Mouse (Mus musculus) hindbrain, embryonic 10.5 days (tissue): ENCODE data around the gene Tssk4. TPM values are rescaled to one million over a fixed set of nuclear protein-coding genes. Genes with fewer than 3 reads are reported as not detected.

Source experiments
- DNase-seq: peaks from one replicate; pipeline ENCODE4 v3.0.0-alpha.2; 2017; ENCODE audit warnings: low spot score
- H3K27ac ChIP-seq: fragments of 300-500 bp; sonication (generic); 2 replicates; pipeline ENCODE4 v1.5.1; 2016; ENCODE audit warnings: mild to moderate bottlenecking, moderate library complexity
- H3K27me3 ChIP-seq: fragments of 300-500 bp; sonication (generic); 2 replicates; pipeline ENCODE4 v1.6.1; 2016; ENCODE audit warnings: mild to moderate bottlenecking; ENCODE audit not compliant: poor library complexity, insufficient read depth, severe bottlenecking
- H3K36me3 ChIP-seq: fragments of 300-500 bp; sonication (generic); 2 replicates; pipeline ENCODE4 v1.6.1; 2016; ENCODE audit warnings: mild to moderate bottlenecking, moderate library complexity
- H3K4me1 ChIP-seq: fragments of 300-500 bp; sonication (generic); replicated peaks from 2 replicates; pipeline ENCODE4 v1.6.1; 2016; ENCODE audit warnings: mild to moderate bottlenecking
- H3K4me3 ChIP-seq: fragments of 300-500 bp; sonication (generic); 2 replicates; pipeline ENCODE4 v1.5.1; 2016; ENCODE audit warnings: mild to moderate bottlenecking, moderate library complexity
- H3K9me3 ChIP-seq: fragments of 300-500 bp; sonication (generic); 2 replicates; pipeline ENCODE4 v1.6.1; 2016; ENCODE audit warnings: mild to moderate bottlenecking, moderate library complexity
- WGBS: fragments of 180-500 bp; shearing (Covaris S2); methylation state at CpG from one replicate; pipeline ENCODE4 v1.1.7; 2016; 5-methylcytosine and 5-hydroxymethylcytosine counted together
- polyA plus RNA-seq: library from polyadenylated mRNA; unstranded; fragments of >200 nt; fragmentation: Nextera tagmentation; extraction: Ambion mirVana; gene quantifications from 2 replicates; pipeline ENCODE4 v1.2.1, GENCODE M21; 2016

The Tssk4 gene
- polyA plus RNA-seq, 1 experiment from 2014 or later: 0.97 TPM

DNA sequence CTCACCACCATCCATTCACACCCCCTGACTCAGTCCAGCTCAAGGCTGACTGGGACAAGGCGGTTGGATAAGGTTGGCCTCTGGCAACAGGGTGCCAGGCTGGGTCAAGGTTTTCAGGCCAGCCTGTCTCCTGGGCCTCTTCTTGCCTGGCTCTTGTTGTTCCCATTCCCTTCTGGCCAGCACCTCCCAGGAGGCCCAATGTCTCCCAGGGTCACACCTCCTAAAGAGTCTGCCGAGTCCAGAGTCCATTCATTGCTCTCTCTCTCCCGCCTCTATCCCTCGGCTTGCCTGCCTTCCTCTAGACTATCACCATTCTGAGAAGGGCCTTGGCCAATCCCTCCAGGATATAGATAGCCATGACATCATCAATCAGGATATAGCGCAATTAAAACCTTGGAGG is 8.0 kb downstream of the Tssk4 start:
- Histone ChIP-seq H3K36me3 (peaks cover 44% of the 10 kb centered on the region), H3K4me1 (peaks cover 12% of the 10 kb centered on the region), H3K27me3 (no peaks in the 10 kb centered on the region), H3K4me3 (no peak overlapping the region), H3K27ac (no peak overlapping the region), H3K9me3 (no peaks in the 10 kb centered on the region)
- DNase-seq: no peak
- 89% methylated on average over 5 of the region's 5 CpGs for WGBS

DNA sequence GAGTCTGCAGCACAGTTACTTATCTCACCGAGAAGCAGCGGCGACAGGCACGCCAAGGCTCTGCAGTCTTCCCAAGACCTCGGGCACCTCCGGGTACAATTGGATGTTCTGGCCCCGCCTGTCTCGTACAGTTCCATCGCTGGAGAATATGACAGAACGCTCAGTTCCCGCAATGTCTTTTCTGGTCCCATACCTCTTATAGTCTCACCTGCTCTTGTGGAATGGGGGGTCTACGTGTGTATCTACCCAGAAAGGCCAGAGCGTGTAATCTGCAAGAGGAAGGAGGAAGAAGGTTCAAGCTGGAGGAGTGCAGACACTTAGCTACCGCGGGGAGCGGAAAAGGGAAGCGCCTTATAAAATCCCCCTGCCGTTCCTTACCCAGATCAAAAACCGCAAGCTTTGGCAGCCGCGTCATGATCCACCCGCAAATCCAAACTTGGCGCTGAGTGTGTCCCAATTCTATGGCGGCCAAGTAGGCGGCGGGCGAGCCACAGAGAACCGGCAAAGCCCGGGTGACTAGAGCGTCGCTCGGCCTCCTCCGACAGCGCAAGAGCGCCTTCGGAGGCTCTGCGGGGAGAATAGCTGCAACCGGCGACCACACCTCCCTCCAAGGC is 10.1 kb downstream of the Tssk4 start, which contains the start of gene Mdp1:
Gene Mdp1, minus strand, starts transcription at position 549 of the 614 bp plus-strand sequence.
- H3K36me3 ChIP-seq: peaks cover 54% of the 10 kb centered on the region
- no peaks in the 10 kb centered on the region for H3K9me3 ChIP-seq
- H3K27ac ChIP-seq: peak within 1 kb of the TSS; percentile 89

DNA sequence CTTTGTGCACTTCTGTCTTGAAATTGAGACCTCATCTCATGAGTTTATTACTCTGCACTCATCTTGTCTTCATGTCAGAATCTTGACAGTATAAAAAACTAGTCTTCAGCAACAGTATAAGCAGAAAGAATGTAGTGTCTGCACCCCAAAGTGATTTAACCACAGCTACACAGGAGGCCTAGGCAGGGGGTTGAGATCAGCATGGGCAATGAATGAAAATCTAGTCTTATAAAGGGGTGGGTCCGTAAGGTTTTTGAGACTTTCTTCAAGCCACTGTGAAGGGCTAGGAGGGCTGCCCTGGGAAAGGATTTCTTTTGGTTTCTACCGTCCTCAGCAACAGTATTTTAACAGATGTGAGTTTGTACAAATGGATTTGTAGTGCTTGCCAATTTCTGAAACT is 10.7 kb downstream of the Tssk4 start:
- Histone ChIP-seq H3K4me1 (peaks cover 12% of the 10 kb centered on the region), H3K27me3 (no peaks in the 10 kb centered on the region), H3K27ac (0 out of 2 replicates have a peak overlapping the region, but pooled peaks have one; percentile 89), H3K36me3 (peaks cover 56% of the 10 kb centered on the region), H3K9me3 (no peaks in the 10 kb centered on the region), H3K4me3 (peak overlapping the region; percentile 80)
- 44% methylated on average over 2 of the region's 2 CpGs for WGBS
- DNase-seq: no peak

More for the DNA sequence above, 10.1 kb downstream of the Tssk4 start, which contains the start of gene Mdp1:
- DNase-seq: peak; percentile 83
- WGBS: under 1% methylated on average over 39 of the region's 39 CpGs
- H3K27me3 ChIP-seq: no peaks in the 10 kb centered on the region
- H3K4me3 ChIP-seq: peak within 1 kb of the TSS; percentile 80
- H3K4me1 ChIP-seq: peaks cover 12% of the 10 kb centered on the region

DNA sequence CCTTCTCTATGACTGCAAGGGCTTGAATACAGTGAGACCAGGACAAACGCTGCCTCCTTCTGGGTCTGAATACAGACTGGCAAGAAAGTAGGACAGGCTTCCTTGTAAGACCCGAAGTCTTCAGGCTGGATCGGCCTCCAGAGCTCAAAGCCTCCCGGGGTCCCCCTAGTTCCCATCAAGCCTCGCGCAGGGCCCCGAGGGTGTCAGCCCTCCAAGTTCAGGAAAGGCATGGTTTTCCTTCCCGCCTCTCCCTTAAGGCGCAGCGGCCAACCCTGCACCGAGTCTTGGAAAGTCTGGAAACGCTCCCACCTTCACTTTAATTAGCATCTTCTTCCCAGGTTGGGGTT is 21.5 kb downstream of the Tssk4 start:
- H3K4me3 ChIP-seq: peak overlapping the region; percentile 74

DNA sequence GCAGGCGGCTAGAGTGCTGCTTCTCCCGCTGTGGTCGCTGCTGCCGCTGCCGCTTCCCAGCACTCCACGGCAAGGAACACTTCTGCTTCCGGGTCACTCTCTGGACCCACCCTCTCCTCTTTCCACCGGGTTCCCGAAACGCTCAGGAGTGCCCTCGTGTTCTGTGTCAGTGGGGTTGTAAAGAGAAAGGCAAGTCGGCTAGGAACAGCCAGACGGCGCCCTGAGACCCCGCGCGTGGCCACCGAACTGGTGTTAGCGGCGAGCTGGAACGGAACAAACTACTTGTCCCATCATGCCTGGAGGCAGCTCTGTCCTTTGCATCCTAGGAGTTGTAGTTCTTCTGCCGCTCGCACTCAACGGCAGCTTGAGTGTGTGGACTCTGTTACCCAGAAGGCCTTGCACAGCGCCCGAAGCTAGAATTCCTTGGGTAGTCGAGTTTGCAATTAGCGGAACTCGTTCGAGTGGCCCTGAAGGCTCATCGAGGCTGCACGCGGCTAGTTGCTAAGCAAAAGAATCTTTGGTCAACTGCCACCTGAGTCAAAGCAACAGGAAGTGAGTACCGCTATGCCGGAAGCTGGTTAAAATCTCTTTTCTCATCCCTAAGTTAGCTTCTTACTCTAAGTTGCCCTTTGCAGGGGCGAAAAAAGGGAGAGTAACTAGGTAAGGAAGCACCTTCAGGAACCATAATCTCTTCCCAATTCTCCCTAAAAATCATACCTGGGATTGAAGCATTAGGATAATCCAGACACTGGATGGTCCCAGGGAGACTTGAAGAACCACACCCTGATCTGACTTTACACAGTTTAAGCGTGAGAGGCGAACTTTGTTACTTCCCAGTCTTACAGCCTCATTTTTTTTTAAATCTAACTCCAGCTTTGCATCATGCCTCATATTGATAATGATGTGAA is 22.1 kb downstream of the Tssk4 start, which contains the start of the genes Gmpr2 and Nedd8:
Gene Gmpr2, plus strand, starts transcription at position 109 of the 908 bp plus-strand sequence.
Gene Nedd8, minus strand, starts transcription at position 292 of the 908 bp plus-strand sequence.
- Histone ChIP-seq H3K27ac (peak within 1 kb of the TSS; percentile 96), H3K27me3 (no peaks in the 10 kb centered on the region), H3K4me3 (peak within 1 kb of the TSS; percentile 74), H3K36me3 (peaks cover 38% of the 10 kb centered on the region), H3K4me1 (peaks cover 21% of the 10 kb centered on the region), H3K9me3 (no peaks in the 10 kb centered on the region)
- DNase-seq: peak; percentile 92
- WGBS: 1% methylated on average over 38 of the region's 38 CpGs

More for the DNA sequence above, 21.5 kb downstream of the Tssk4 start:
- peaks cover 37% of the 10 kb centered on the region for H3K36me3 ChIP-seq
- no peak for DNase-seq
- H3K27me3 ChIP-seq: no peaks in the 10 kb centered on the region
- H3K27ac ChIP-seq: peak overlapping the region; percentile 96
- no peaks in the 10 kb centered on the region for H3K9me3 ChIP-seq
- peaks cover 21% of the 10 kb centered on the region for H3K4me1 ChIP-seq
- WGBS: 0% methylated on average over 12 of the region's 12 CpGs

DNA sequence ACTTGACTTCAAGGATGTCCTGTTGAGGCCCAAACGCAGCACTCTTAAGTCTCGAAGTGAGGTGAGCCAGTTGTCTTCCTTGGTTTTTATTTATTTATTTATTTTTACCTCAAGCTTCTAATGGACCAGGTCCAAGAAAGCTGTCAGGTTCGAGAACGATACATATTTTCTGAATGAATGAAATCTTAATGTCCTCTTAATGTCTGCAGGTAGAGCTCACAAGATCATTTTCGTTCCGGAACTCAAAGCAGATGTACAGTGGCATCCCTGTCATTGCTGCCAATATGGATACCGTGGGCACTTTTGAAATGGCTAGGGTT is 22.7 kb downstream of the Tssk4 start:
- Histone ChIP-seq H3K9me3 (no peaks in the 10 kb centered on the region), H3K27ac (peak overlapping the region; percentile 96; the same call in 1 of the 2 replicates), H3K27me3 (no peaks in the 10 kb centered on the region), H3K36me3 (peaks cover 44% of the 10 kb centered on the region), H3K4me3 (peak overlapping the region; percentile 74), H3K4me1 (peaks cover 21% of the 10 kb centered on the region)
- no peak for DNase-seq
- WGBS: 79% methylated on average over 7 of the region's 7 CpGs

DNA sequence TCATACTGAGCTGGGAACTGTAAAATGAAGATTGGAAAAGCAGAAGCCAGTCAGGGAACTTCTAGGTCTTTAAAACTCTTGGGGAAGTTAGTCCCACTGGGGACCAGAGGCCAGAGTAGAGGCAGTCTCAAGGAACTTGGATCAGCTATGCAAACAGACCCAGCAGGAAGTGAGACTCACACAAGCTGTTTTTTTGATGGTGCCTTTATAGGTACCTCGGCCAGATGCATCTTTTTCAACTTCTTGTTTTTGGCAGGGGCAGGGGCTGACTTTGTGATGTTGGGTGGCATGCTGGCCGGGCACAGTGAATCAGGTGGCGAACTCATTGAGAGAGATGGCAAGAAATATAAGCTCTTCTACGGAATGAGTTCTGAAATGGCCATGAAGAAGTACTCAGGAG is 27.6 kb downstream of the Tssk4 start:
- H3K27me3 ChIP-seq: no peaks in the 10 kb centered on the region

DNA sequence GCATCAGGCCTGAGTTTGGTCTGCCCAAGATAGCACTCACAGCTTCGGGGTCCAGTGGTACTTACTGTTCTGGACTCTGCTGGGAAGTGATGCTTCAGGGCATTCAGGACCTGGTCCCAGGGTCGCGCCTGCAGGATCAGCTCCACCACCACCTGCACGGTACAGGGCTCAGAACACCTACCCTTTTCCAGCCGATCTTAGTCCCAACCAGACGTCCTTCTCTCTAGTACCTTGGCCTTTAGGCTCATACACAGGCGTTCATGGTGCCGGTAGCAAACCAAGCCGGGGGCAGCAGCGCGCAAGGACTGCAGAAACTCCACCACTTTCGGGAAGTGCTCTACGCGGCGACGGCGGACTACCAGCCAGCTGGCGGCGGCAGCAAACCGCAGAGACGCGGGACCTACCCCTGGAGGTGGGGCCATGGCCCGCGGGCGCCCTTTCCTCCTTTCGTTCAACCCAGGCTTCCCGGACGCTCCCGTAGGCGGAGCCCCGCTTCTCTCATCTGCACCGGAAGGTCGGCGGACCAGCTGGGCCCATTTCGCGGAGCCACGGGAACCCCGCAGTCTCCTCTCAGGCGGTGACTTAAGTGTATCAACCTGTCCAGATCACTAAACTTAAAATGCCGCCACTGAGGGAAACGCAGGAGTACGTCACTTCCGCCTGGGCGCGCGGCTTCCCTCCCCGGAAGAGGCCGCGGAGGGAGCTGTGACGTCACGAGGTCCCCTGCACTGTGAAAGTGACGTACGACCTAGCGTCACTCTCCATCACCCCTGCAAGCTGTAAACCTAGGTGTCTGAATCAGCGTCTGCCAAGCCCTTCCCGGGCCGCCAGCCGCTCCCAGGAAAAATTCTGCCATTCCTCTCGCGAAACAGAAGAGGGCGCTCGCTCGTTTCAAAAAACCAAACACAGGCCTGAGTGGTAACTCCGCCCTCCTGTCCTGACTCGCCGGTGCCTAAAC is 31.5 kb downstream of the Tssk4 start, which contains the start of gene Tinf2:
Gene Tinf2, minus strand, starts transcription at position 661 of the 958 bp plus-strand sequence.
- Histone ChIP-seq H3K9me3 (no peaks in the 10 kb centered on the region), H3K27ac (peak within 1 kb of the TSS; percentile 93), H3K4me1 (peaks cover 13% of the 10 kb centered on the region), H3K27me3 (no peaks in the 10 kb centered on the region), H3K4me3 (peak within 1 kb of the TSS; percentile 93), H3K36me3 (peaks cover 42% of the 10 kb centered on the region)
- under 1% methylated on average over 66 of the region's 66 CpGs for WGBS
- DNase-seq: peak; percentile 95

More for the DNA sequence above, 27.6 kb downstream of the Tssk4 start:
- no peak overlapping the region for H3K27ac ChIP-seq
- DNase-seq: no peak
- peaks cover 60% of the 10 kb centered on the region for H3K36me3 ChIP-seq
- peaks cover 19% of the 10 kb centered on the region for H3K4me1 ChIP-seq
- no peak overlapping the region for H3K4me3 ChIP-seq
- no peaks in the 10 kb centered on the region for H3K9me3 ChIP-seq
- WGBS: 85% methylated on average over 4 of the region's 4 CpGs

DNA sequence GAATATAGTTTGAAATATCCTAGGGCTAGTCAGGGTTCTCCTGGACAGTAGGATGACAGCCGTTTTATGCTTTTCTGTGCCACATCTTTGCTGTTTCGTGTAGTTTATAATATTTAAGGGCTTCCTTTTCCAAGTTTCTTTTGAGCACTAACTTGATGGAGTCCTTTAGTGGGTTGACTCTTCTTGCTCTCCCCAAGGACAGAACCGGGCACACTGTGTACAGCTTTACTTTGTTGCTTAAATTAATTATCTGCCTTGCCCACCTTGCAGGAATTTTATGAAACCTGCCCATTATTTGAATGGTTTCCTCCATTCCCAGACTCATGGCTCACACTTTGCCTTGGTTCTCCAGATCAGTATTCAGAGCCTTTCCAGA is 32.1 kb downstream of the Tssk4 start:
- H3K36me3 ChIP-seq: peaks cover 36% of the 10 kb centered on the region
- peak overlapping the region; percentile 93 for H3K4me3 ChIP-seq
- no peaks in the 10 kb centered on the region for H3K27me3 ChIP-seq
- no peaks in the 10 kb centered on the region for H3K9me3 ChIP-seq
- 17% methylated on average over 3 of the region's 3 CpGs for WGBS
- H3K27ac ChIP-seq: peak overlapping the region; percentile 93
- no peak for DNase-seq
- H3K4me1 ChIP-seq: peaks cover 13% of the 10 kb centered on the region

DNA sequence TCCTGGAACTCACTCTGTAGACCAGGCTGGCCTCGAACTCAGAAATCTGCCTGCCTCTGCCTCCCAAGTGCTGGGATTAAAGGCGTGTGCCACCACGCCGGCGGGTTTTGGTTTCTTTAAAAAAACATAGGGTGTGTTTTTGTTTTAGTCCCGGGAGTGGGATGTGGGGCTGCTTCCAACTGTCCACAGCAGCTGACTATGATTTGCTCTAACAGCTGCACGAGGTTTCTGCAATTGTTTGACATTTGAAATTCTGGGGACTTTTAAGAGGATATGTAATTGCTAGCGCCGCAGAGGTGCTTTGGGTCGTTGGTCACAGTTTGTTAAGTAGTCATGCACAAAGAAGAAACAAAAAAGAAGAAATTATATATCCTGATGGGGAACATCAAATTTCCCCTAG is 39.4 kb downstream of the Tssk4 start:
- Histone ChIP-seq H3K36me3 (no peaks in the 10 kb centered on the region), H3K4me3 (no peak overlapping the region), H3K4me1 (no peaks in the 10 kb centered on the region), H3K27me3 (no peaks in the 10 kb centered on the region), H3K27ac (no peak overlapping the region), H3K9me3 (peaks cover 5% of the 10 kb centered on the region; the same call in 1 of the 2 replicates)
- WGBS: 79% methylated on average over 10 of the region's 10 CpGs
- DNase-seq: no peak

DNA sequence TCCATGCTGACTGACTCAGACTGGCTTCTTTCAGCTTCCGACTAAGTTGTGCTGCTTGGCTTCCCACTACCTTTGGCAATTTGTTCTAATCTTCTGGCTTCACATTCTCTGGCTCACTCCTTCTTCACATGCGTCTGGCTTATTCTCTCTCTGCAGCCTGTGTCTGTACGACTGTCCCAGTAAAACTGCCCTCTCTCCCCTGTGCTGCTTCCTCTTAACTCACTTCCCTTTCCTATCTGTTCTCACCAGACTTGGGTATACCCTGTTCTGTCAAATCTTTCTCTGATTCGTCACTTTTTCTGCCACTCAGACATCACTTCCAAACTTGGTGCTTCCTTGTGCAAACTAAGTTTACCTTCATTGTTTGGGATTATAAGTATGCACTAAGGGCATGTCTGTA is 47.2 kb downstream of the Tssk4 start:
- no peak overlapping the region for H3K4me3 ChIP-seq
- 89% methylated on average over 4 of the region's 4 CpGs for WGBS
- no peak for DNase-seq
- H3K36me3 ChIP-seq: no peaks in the 10 kb centered on the region
- 0 out of 2 replicates have a peak, but pooled peaks cover 2% of the 10 kb centered on the region for H3K4me1 ChIP-seq
- H3K27me3 ChIP-seq: no peaks in the 10 kb centered on the region
- peaks cover 8% of the 10 kb centered on the region; the same call in 1 of the 2 replicates for H3K9me3 ChIP-seq
- no peak overlapping the region for H3K27ac ChIP-seq

DNA sequence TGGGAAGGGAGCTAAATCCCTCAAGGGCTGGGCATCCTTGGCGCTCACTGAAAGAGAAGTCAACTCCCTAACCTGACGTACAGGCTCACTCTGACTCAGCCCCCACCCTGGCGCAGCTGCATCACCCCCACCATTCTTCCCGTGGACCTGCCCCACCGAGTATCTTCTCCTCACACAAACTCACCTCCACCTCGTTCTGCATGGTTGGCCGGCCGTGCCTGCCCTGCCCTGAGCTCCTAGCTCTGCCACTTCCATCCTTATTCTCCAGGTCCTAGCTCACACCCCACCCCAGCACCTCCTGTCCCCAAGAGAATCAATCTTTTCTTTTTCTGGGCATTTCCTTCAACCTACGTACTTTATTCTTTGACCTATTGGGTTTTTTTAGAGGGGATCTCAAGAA is 51.1 kb downstream of the Tssk4 start:
- no peak overlapping the region for H3K27ac ChIP-seq
- no peaks in the 10 kb centered on the region for H3K9me3 ChIP-seq
- 0 out of 2 replicates have a peak, but pooled peaks cover 2% of the 10 kb centered on the region for H3K4me1 ChIP-seq
- no peaks in the 10 kb centered on the region for H3K27me3 ChIP-seq
- H3K4me3 ChIP-seq: no peak overlapping the region
- no peaks in the 10 kb centered on the region for H3K36me3 ChIP-seq
- WGBS: 64% methylated on average over 9 of the region's 9 CpGs
- DNase-seq: no peak
